Mouse (Mus musculus): ENCODE data around the gene I830077J02Rik.
A peak's percentile ranks its signal among the peaks of the same experiment; 100 is the strongest.

I830077J02Rik gene

DNA sequence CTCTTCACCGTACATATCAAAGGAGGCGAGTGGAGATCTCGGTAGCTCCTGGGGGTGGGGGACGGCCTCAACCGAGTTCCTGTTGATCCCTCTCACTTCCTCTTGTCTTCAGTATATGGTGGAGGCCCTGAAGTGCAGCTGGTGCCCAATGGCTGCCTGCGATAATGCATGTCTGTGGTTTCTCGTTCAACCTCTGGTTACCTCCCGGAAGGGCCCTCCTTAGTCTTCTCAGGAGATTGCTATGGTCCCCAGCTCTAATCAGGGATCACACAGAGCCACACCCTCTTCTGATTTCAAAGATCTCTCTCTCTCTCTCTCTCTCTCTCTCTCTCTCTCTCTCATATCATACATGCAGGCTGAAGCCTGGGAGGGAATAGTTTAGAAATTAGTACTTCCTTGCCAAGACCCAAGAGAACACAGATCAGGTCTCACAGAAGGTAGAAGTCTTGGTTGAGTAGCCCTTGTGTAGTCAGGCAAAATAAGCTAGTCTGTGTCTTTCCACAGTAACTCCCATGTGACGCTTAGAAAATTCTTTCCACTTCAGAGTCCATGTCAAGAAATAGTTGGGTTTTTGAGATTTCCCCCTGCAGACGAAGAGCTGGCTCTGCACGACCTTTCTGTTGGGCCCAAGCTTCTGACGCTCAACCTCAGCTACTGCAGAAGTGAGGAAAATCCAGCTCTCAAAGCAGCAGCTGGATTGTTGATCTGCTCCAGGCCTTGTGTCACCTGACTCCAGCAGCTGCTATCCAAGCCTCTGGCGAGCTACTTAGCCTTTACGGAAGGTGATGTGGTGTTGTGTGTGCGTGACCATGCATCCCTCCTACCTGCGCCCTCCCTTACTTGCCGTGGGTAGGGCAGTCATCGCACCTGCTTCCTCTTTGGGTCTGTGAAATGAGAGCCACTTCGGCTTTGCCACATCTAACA lies 39.6 kb downstream of the I830077J02Rik start:
- no peak for DNase-seq

DNA sequence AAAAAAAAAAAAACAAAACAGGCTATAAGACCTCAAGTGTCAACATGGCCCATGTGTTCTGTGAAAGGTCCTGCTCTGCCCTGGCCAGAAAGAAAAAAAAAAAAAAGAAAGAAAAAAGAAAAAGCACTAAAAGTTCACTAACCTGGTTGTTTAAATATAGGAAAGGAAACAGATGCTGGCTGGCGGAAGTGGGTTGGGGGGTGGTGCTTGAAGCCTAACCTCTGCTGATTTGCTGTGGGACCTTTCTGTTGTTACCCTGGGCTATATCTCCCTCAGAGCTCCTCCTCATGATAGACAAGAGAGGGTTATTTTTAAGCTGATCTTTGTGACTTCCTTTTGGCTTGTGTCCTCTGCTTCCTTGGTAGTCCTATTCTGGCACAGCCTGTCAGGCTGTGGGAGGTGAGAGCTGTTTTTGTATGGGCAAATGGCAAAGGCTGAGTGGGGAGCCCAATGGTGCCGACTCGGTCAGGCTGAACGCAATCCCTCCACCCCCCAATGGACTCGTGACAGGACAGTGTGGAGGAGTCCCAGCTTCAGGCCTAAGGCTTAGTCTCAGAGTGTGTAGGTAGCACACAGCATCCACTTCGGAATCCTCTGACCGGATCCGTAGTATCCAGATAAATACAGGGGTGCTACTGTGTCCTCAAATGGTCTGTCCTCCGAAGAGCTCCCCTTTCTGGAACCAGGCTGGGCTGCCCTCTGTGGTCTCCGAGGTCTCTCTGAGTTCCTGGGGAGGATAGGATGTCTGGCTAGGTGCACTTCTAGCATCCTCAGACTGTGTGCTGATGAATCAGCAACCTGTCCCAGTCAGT lies 40.5 kb downstream of the I830077J02Rik start:
- peak in 1 of 2 experiments; percentile 23 for DNase-seq

DNA sequence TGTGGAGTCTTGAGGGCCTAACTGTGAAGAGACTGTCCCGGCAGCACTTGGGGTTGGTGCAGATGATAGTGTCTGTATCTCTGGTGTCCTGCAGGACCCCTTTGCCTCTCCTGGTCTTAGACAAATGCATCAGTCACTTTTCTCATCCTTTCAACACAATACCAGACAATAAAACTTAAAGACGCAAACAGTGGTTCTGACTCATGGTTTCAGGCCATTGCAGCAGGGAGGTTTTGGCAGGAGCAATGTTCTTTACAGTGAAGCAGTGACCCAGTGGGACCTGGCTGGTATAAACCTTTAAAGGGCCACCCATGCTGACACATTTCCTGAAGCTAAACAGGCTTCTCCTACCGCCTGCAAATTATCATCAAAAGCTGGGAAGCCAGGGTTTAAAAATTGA lies 41.3 kb downstream of the I830077J02Rik start:
- no peak for DNase-seq

DNA sequence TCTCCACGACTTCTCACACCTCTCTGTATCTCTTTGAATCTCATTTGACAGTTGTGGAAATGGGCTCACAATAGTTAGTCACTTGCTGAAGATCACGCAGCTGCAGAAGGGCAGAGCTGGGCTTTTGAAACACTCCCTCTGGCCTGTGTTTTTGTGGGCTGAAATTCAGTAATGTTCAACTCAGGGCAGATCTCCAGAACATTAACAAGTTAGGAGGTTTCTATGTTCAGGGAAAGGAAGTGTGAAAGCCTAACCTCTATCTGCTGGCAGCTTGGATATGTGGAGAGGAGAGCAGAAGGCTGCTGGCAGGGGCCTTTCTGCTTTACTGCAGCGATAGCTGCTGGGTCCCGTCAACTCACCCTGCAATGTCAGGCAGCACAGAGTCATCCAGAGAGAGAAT lies 42.2 kb downstream of the I830077J02Rik start:
- DNase-seq: peak in 1 of 2 experiments; percentile 40

DNA sequence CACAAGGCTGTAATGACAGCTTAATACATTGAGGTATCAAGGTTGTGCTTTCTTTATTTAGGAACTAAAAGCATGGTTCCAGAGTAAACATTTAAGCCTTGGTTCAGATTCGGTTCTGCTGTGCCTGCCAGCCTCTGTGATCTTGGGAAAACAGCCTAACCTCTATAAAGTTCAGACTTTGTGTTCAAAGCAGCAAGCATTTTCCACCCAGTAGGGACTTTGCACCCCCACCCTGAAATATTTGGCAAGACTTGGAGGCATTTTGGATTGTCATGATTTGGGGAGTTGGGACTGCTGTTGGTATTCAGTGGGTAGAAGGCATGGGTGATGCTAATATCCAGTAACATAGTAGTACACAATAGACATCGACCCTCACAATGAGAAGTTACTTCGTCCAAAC lies 43.5 kb downstream of the I830077J02Rik start:
- DNase-seq: no peak

DNA sequence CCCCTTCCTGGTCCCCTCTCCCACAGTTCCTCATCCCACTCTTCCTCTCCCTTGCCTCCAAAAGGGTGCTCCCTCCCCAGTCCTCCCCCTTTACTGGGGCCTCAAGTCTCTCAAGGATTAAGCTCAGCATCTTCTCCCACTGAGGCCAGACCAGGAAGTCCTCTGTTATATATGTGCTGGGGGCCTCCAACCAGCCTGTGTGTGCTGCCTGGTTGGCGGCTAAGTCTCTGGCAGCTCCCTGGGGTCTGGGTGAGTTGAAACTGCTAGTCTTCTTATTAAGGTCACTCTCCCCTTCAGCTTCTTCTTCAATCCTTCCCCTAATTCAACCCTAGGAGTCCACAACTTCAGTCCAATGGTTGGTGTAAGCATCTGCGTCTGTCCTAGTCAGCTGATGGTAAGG lies 49.4 kb downstream of the I830077J02Rik start:
- DNase-seq: no peak

DNA sequence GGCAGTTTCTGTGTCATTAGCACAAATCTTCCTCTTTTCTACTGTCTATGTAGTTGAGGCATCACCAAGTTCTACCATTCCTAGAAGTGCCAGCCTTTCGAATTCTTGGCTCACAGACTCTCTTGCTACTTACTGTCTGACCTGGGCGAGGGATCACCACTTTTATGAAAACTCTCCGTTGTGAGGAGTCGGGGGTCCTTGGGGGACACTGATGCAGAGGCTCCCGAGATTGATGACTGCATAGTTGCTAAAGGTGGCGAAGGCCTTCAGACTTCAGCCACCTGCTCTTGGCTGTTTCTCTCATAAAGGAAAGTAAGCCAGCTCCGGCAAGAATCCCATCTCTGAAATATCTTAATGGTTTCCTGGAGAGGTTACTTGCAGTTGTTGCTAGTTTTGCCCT lies 50.4 kb downstream of the I830077J02Rik start:
- no peak for DNase-seq

DNA sequence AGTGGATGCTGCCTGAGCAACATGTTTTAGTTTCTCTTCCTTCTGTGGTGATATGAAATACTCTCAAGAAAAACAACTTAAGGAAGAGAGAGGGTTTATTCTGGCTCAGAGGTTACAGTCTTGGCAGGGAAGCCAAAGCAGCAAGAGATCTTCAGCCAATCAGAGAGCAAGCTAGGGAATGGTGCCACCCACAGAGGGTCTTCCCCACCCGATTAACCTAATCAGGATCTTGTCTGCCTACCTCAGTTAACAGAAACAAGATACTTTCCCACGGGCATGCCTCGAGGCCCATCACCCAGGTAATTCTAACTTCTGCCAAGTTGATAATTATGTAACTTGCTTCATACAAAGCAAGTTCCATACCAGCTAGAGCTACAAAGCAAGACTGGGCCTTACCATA lies 52.0 kb downstream of the I830077J02Rik start:
- no peak for DNase-seq

DNA sequence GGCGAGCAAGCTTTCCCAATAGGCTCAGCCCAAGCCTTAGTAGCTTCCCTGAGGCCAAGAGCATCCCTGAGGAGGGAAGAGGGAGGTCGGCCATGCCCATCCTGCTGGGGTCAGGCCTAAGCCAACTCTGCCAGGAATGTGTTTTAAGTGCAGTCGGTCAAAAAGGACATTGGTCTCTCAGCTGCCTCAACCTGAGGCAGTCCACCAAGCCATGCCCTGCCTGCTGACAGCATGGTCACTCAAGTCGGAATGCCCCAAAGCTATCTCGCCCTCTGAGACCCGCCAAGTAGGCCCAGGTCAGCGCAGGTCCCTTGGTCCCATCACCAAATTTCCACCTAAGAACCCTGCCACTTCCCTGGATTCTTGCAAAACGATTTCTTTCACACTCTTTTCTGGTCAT lies 53.7 kb downstream of the I830077J02Rik start:
- DNase-seq: no peak

DNA sequence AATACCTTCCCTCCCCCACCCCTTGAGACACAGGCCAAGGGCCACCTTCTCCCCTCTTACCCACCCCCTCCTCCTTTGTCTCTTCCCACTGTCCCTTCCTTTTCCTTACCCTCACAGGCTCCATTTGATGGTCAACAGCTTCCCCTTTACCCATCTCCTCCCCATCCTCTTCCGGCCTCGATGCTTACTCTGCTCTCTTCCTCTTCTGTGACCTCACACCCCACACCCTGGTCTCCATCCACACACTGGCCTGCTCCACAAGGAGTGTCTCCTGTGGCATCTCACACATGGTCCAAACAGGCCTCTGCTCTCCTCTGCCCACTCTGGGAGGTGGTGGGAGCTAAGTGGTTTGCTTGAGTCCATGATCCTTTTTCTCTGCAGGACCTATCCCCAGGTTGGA lies 54.5 kb downstream of the I830077J02Rik start:
- no peak for DNase-seq

DNA sequence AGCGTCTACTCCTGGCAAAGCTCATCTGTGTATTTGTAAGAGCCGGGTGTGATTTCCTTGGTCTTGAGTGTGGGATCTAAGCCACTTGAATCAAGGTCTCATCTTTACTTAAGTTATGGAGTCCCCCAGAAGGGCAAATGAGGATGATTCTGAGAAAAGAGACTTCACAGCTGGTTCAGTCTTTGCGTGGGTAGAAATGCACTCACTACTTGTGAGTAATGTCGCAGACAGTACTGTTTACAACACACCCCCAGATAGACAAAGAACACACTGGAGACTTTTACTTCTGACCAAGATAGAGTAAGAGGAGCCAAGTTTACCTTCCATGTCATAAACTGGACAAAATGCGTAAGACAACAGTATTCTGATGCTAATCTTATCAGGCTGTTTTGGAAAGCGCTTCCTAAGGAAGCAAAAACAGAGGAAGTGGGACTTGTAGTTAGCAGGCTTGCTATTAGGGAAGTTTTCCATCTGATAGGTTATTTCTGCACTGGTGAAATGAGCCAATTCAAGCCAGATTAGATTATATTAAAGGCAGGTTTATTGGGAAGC lies 55.1 kb downstream of the I830077J02Rik start:
- no peak for DNase-seq

DNA sequence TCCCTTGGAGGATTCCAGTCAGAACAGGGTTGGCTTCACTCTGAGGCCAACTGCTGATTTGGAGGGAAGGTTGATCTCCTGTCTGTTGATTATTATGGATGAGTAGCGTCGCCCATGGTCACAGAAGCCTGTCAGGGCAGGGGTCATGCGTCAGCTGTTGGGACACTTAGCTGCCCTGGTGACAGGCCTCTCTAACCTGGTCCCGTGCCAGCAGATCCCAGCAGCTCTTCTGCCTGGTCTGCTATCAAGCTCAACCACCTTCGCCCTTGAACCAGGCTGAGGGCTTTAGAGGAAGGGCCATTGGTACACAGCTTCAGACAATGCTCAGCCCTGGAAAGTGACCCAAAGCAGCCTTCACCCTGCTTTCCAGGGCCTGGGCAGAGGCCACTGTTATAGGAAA lies 56.4 kb downstream of the I830077J02Rik start:
- DNase-seq: peak; percentile 67 to 73
